Mouse (Mus musculus): ENCODE measurements around the gene Ddr2. TPM values are rescaled to one million over a fixed set of nuclear protein-coding genes. Genes with fewer than 3 reads are reported as not detected.

Ddr2 gene
- 1 to 10 TPM; 5.4 to 8.3 (median 6.5) TPM for total RNA-seq (2022)

DNA sequence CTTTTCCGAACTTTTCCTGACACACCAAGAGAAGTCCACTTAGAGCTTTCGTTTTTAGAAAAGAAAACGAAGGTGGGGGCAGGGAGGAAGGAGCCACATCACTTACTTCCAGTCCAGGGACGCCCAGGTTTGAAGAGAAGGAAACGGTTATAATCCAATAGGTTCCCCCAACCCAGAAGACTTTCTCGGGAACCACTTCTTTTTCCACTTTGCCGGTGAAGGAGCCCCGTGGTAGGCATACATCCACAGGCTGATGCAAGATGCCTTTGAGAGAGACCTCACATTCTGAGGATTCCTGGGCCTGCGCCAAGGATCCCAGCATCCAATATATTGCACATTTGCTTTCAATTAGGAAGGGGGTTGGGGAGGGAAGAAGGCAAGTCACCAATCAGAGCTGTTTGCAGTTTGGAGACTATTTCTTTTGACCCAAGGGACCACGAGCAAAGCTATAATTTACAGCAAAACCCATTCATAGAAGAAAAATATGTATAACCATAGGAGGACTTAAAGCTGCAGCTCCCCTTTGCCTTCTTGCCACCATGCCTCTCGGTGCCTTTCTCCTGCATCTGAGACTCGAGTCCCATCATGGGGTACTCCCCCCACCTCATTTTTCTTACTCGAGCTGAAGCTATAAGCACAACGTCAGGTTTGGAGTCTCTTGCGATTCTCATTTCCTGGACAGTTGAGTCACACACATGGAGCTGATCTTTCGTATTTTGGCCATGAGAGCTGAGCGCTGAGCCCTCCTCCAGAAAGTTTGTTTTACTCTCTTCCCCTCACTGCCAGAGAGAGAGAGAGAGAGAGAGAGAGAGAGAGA lies at the start of gene Ddr2:
Gene Ddr2, minus strand, starts transcription at position 247 of the 817 bp plus-strand sequence.
- DNase-seq (ENCODE audit: low spot score in 2 of 2) = no peak

GRCm38 (mm10) chr1:170159707-170160106 lies 49.1 kb upstream of the Ddr2 start:
- no peak for DNase-seq (ENCODE audit: low spot score in 2 of 2)

GRCm38 (mm10) chr1:170155761-170156160 lies 45.2 kb upstream of the Ddr2 start:
- no peak for DNase-seq (ENCODE audit: low spot score in 2 of 2)

DNA sequence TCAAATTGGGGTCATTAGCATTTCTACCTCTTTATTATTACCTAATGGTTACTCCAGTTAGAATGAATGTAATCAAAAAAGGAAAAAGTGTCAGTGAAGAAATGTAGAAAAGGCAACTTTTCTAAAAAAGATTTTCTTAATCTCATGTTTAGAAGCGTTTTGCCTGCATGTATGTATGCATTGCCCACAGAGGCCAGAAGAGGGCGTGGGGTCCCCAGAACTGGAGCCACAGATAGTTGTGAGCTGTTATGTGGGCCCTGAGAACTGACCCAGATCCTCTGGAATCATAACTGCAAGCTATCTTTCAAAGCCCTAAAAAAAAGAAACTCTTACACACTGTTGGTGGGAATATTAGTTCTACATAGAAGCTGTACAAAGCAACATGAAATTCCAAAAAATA lies 44.7 kb upstream of the Ddr2 start:
- DNase-seq (ENCODE audit: low spot score in 2 of 2) = no peak

DNA sequence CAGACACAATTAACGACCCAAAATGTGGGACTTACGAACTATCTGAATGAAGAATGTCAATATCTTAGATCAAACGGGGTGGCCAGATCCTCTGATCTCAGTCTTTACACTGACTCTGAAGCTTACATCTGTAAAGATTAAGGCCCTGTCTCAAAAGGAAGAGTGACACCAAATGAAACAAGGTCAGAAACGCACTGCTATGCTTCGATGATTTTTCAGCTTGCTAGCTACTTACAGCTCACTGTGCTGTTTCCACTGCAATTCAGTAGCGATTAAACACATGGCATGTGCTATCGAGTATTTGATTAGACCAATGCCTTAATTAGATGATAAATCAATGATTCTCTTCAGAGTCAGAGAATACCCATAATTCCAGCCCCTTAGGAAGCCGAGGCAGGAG lies 43.4 kb upstream of the Ddr2 start:
- DNase-seq (ENCODE audit: low spot score in 2 of 2) = no peak

- no peak for DNase-seq (ENCODE audit: low spot score in 2 of 2)
These were observed 42.0 kb upstream of the Ddr2 start for GRCm38 (mm10) chr1:170152552-170152951.

DNA sequence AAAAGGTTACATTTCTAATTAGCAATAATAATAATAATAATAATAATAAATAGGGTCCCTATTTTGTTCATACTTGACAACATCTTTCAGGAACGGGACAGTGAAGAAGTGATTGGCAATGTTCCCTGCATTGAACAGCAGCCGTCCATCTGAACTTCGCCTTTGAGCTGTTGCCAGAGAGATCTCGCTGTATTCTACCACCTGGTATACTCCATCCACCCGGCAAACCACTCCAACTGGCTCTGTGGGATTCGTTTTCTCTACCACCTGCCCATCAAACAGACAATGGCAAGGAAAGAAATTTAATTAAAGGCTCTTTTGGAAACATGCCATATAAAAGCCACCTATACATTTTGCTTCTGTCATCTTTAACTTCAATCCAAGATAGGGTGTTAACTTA lies 40.3 kb upstream of the Ddr2 start:
- DNase-seq (ENCODE audit: low spot score in 2 of 2) = no peak

GRCm38 (mm10) chr1:170149756-170150155 lies 39.2 kb upstream of the Ddr2 start:
- DNase-seq (ENCODE audit: low spot score in 2 of 2) = no peak

- no peak for DNase-seq (ENCODE audit: low spot score in 2 of 2)
These were observed 38.0 kb upstream of the Ddr2 start for GRCm38 (mm10) chr1:170148536-170148935.

GRCm38 (mm10) chr1:170147651-170148448 lies 37.3 kb upstream of the Ddr2 start:
- no peak for DNase-seq (ENCODE audit: low spot score in 2 of 2)

GRCm38 (mm10) chr1:170145606-170146005 lies 35.0 kb upstream of the Ddr2 start:
- DNase-seq (ENCODE audit: low spot score in 2 of 2) = no peak

GRCm38 (mm10) chr1:170142256-170142871 lies 31.8 kb upstream of the Ddr2 start:
- DNase-seq (ENCODE audit: low spot score in 2 of 2) = no peak

GRCm38 (mm10) chr1:170141626-170142025 lies 31.1 kb upstream of the Ddr2 start:
- DNase-seq (ENCODE audit: low spot score in 2 of 2) = no peak

GRCm38 (mm10) chr1:170136351-170137009 lies 25.9 kb upstream of the Ddr2 start:
- DNase-seq (ENCODE audit: low spot score in 2 of 2) = peak; percentile 23 to 43

DNA sequence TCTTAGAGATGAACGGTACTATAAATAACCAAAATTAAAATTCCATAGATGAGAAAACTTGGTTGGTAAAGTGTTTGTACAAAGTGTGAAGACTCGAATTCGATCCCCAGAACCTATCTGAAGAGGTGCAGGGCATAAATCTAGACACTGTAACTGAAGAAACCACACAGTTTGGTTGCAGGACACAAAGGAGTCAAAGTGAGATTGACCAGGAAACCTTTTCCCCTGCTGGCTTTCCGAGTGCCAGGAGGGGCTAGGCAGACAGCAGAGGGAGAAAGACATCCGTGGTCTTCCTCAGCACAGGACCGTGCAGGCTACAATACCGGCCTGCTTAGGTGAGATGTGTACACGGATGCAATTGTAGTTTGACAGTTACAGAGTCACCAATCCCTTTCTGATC lies 23.7 kb upstream of the Ddr2 start:
- no peak for DNase-seq (ENCODE audit: low spot score in 2 of 2)

DNA sequence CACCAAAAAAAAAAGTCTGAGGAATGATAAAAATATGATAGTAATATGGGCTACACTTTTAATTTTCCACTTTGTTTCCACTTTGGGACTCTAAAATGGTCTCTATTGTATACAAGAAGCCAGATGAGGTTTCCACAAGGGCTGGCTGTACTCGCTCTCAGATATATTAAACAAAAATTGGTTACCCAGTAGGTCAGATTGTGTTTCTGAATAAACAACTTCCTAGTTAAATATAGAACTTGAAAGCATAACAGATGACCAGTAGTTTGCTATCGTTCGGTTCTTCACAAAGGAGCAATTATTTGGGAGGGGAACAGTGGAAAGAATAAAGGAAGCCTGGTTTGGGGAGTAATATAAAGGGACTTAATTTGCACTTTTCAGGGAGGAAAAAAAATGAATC lies 20.4 kb upstream of the Ddr2 start:
- no peak for DNase-seq (ENCODE audit: low spot score in 2 of 2)

DNA sequence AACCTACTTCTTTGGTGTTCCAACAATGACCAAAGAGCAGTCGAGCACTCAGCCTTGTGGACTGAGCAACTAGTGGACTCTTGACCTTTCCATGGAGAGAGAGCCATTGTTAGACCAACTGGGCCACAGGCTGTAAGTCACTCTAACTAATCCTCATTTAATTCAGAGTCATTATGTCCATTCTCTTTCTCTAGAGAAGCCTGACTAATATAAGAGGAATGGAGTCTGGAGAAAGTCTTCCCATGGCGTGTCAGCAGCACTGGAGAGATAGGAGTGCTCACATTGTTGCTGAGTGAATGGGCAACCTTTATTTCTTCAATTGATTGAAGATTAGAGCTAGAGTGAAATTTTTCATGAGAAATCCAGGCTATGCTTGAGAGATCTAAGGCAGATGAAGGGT lies 14.1 kb upstream of the Ddr2 start:
- DNase-seq (ENCODE audit: low spot score in 2 of 2) = no peak

GRCm38 (mm10) chr1:170113616-170114015 lies 3.1 kb upstream of the Ddr2 start:
- DNase-seq (ENCODE audit: low spot score in 2 of 2) = no peak

GRCm38 (mm10) chr1:170112261-170112660 lies 1.7 kb upstream of the Ddr2 start:
- DNase-seq (ENCODE audit: low spot score in 2 of 2) = no peak

GRCm38 (mm10) chr1:170111651-170112226 lies 1.2 kb upstream of the Ddr2 start:
- no peak for DNase-seq (ENCODE audit: low spot score in 2 of 2)

DNA sequence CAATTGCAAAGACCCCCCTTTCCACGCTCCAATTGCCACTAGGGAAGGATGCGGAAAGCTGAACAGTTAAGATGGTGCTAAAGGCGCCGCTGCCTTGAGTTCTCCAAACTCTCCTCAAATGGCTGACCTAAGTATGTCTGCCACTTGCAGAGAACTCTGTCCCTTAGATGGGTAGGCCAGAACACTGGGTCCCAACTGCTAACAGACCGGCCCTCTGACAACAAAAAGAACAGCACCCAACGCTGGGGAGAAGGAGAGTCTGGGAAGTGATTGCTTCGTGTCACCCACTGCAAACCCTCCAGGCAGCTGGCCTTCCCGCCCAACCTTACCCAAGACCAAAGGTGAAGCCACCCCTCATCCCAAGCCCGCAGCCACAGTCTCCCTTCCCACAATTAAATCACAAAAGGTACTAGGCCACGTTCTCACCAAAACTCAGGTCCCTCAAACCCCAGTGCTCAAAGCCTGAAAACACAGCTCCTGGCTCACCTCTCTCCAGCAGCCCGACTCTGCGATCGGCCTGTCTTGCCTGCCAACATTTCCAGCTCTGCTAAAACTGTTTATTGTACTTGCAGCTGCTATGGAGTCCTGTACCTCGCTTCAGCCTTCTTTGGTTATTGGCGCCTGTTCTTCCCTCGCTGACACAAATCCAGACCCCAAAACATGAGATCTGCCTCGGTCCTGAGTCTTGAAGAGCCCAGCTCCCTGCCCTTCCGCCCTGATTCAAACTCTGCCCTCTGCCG lies 616 bp downstream of the Ddr2 start:
- no peak for DNase-seq (ENCODE audit: low spot score in 2 of 2)
